Mouse (Mus musculus) kidney, embryonic 15.5 days (tissue): Measurements from ENCODE around the gene Psors1c2. TPM values are rescaled to one million over a fixed set of nuclear protein-coding genes. Genes with fewer than 3 reads are reported as not detected.

Experiments used
- ATAC-seq: fragments of 200-750 bp; cut with Nextera tagmentation; replicated peaks from 2 replicates; pipeline ENCODE4 v1.8.0; 2017; ENCODE audit warnings: moderate TSS enrichment; ENCODE audit not compliant: low FRiP score
- H3K27ac ChIP-seq: fragments of 300-500 bp; sonication (generic); 2 replicates; pipeline ENCODE4 v1.5.1; 2015; ENCODE audit warnings: mild to moderate bottlenecking, inconsistent platforms
- H3K27me3 ChIP-seq: fragments of 300-500 bp; sonication (generic); 2 replicates; pipeline ENCODE4 v1.6.1; 2015; ENCODE audit warnings: inconsistent platforms
- H3K36me3 ChIP-seq: fragments of 300-500 bp; sonication (generic); 2 replicates; pipeline ENCODE4 v1.6.1; 2015; ENCODE audit warnings: inconsistent platforms
- H3K4me1 ChIP-seq: fragments of 300-500 bp; sonication (generic); 2 replicates; pipeline ENCODE4 v1.6.1; 2015; ENCODE audit warnings: inconsistent platforms
- H3K4me2 ChIP-seq: fragments of 300-500 bp; sonication (generic); 2 replicates; pipeline ENCODE4 v1.6.1; 2015; ENCODE audit warnings: moderate library complexity, mild to moderate bottlenecking, inconsistent platforms
- H3K4me3 ChIP-seq: fragments of 300-500 bp; sonication (generic); replicated peaks from 2 replicates; pipeline ENCODE4 v1.5.1; 2015; ENCODE audit warnings: mild to moderate bottlenecking, inconsistent platforms
- H3K9ac ChIP-seq: fragments of 300-500 bp; sonication (generic); 2 replicates; pipeline ENCODE4 v1.6.1; 2015; ENCODE audit warnings: mild to moderate bottlenecking, inconsistent platforms
- H3K9me3 ChIP-seq: fragments of 300-500 bp; sonication (generic); replicated peaks from 2 replicates; pipeline ENCODE4 v1.6.1; 2016; ENCODE audit warnings: inconsistent platforms
- WGBS: fragments of 180-500 bp; shearing (Covaris S2); methylation state at CpG from one replicate; pipeline ENCODE4 v1.1.7; 2015; ENCODE audit warnings: mixed read lengths; 5-methylcytosine and 5-hydroxymethylcytosine counted together
- polyA plus RNA-seq: library from polyadenylated mRNA; unstranded; fragments of >200 nt; fragmentation: Nextera tagmentation; extraction: Ambion mirVana; gene quantifications from 2 replicates; pipeline ENCODE4 v1.2.1, GENCODE M21; 2015

Gene Psors1c2
- polyA plus RNA-seq: 0.94 and 1.5 TPM in 2 replicates

DNA sequence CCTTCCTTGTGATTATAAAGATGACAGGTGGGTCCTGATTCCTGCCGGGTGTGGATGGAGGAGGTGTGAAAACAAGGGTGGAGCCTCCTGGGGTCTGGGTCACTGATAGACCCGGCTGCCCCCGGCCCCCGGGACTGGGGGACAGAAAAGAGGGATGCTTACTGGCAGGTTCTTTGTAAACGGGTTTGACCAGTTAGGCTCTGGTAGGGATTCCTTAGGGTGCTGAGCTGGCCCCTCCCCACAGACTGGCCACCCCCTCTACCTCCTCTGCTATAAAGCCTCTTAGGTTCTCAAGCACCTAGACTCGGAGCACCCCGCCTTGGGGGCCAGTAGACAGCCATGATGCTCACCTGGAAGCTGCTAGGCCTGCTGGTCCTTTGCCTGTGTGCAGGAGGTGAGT lies at the start of gene Psors1c2:
TSS of gene Psors1c2 (plus strand) at position 301 of the 400 bp plus-strand sequence.
- peaks cover 30% of the 10 kb centered on the region for H3K36me3 ChIP-seq
- H3K9me3 ChIP-seq: no peaks in the 10 kb centered on the region
- H3K4me2 ChIP-seq: no peak within 1 kb of the TSS
- H3K27me3 ChIP-seq: no peaks in the 10 kb centered on the region
- no peak within 1 kb of the TSS for H3K9ac ChIP-seq
- H3K4me3 ChIP-seq: no peak within 1 kb of the TSS
- no peak for ATAC-seq
- H3K4me1 ChIP-seq: peaks cover 6% of the 10 kb centered on the region; the same call in 1 of the 2 replicates
- 35% methylated on average over 7 of the region's 7 CpGs for WGBS
- no peak within 1 kb of the TSS for H3K27ac ChIP-seq

DNA sequence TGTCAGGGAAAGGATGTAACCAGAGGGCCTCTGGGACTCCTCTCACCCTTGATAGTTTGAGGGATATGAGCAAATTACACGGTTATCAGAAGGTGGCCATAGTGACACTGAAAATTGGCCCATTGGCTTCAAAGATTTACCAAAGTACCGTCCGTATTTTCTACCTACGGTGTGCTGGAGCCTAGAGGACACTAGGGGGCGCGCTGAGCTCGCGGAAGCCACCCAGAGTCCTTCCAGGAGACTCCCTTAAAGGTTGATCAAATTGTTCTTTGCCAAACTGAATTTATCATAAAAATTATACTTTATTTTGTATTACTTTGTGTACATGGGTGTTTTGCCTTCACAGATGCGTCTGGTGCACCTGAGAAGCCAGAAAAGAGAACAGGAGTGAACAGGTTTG lies 48.9 kb upstream of the Psors1c2 start:
- no peaks in the 10 kb centered on the region for H3K4me1 ChIP-seq
- WGBS: under 1% methylated on average over 9 of the region's 9 CpGs
- no peaks in the 10 kb centered on the region for H3K27me3 ChIP-seq
- H3K36me3 ChIP-seq: no peaks in the 10 kb centered on the region
- no peak overlapping the region for H3K27ac ChIP-seq
- no peak for ATAC-seq
- H3K9ac ChIP-seq: no peak overlapping the region
- H3K9me3 ChIP-seq: no peaks in the 10 kb centered on the region
- no peak overlapping the region for H3K4me3 ChIP-seq
- no peak overlapping the region for H3K4me2 ChIP-seq

DNA sequence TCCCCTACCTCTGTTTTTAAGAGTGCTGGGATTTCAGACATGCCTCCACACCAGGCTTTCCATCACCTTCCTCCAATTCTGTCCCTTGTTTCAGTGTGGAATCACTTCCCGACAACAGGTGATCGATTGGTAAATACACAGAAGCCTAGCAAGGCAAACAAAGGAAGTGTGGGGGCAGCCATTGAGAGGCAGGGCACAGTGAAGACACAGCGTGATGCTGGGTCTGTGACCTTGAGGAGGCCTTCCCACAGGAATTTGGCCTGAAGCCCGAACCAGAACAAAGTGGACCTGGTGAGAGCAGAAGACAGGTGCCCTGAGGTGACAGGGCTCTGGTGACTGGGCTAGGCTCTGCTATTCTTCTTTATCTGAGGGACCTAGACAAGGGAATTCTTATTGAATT lies 47.3 kb upstream of the Psors1c2 start:
- Histone ChIP-seq H3K27ac (no peak overlapping the region), H3K36me3 (no peaks in the 10 kb centered on the region), H3K9me3 (no peaks in the 10 kb centered on the region), H3K4me1 (no peaks in the 10 kb centered on the region), H3K4me2 (no peak overlapping the region), H3K4me3 (no peak overlapping the region), H3K9ac (no peak overlapping the region), H3K27me3 (no peaks in the 10 kb centered on the region)
- 31% methylated on average over 4 of the region's 4 CpGs for WGBS
- ATAC-seq: no peak

DNA sequence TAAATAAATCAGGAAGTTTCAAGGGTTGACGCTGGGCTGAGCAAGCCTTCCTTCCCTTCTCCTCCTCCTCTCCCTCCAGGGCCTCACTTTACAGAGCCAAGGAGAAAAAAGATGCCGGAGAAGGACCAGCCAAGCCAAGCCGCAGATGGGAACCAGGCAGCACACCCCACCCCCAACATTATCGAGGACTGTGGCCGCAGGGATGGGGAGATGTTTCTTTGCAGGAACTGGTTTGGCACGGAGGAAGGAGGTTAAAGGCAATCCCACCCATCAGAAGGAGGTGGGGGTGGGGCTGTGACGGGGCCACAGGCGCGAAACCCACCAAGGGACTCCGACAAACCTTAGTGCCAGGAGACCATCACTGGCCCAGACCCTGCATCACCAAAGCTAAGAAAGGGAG lies 46.3 kb upstream of the Psors1c2 start:
- Histone ChIP-seq H3K27me3 (no peaks in the 10 kb centered on the region), H3K9ac (no peak overlapping the region), H3K36me3 (no peaks in the 10 kb centered on the region), H3K4me2 (no peak overlapping the region), H3K4me1 (no peaks in the 10 kb centered on the region), H3K4me3 (no peak overlapping the region), H3K27ac (no peak overlapping the region), H3K9me3 (no peaks in the 10 kb centered on the region)
- 64% methylated on average over 10 of the region's 10 CpGs for WGBS
- ATAC-seq: no peak

DNA sequence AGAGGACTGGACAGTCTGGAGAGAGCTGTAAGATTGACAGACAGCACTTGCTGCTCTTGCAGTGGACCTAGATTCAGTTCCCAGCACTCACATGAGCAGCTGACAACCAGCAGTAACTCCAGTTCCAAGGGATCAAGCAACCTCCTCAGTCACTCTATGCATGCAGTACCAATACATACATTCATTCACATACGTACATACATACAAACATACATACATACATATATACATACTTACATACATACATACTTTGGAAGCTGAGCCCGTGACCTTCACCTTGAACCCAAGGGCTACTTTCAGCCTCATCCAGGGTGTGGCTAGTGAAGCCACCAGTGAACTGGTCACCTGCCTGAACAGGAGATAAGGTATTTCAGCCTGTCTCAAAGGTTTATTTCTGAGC lies 45.0 kb upstream of the Psors1c2 start:
- H3K9me3 ChIP-seq: no peaks in the 10 kb centered on the region
- H3K9ac ChIP-seq: no peak overlapping the region
- no peak for ATAC-seq
- no peaks in the 10 kb centered on the region for H3K36me3 ChIP-seq
- 90% methylated on average over 2 of the region's 2 CpGs for WGBS
- H3K27me3 ChIP-seq: no peaks in the 10 kb centered on the region
- H3K27ac ChIP-seq: no peak overlapping the region
- H3K4me1 ChIP-seq: no peaks in the 10 kb centered on the region
- no peak overlapping the region for H3K4me3 ChIP-seq
- no peak overlapping the region for H3K4me2 ChIP-seq

DNA sequence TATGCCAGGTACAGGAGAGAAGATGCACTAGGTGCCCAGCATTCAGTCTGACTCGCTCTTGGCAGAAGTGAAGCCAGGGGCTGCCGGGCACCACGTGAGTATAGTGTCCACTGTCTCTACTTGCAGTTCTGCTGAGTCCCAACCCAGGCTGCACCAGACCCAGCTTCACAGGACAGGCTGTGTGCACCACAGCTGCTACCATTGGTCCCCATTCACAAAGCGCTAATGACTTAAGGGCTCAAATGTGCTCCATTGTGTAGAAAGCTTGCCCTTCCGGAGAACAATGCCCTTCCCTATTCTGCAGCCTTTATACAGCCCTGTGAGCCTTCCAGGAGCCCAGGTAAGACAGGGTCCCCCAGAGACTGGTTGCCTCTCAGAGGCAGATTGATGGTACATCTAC lies 42.7 kb upstream of the Psors1c2 start:
- Histone ChIP-seq H3K9ac (no peak overlapping the region), H3K36me3 (no peaks in the 10 kb centered on the region), H3K27ac (no peak overlapping the region), H3K4me3 (no peak overlapping the region), H3K4me2 (no peak overlapping the region), H3K9me3 (no peaks in the 10 kb centered on the region), H3K4me1 (no peaks in the 10 kb centered on the region), H3K27me3 (no peaks in the 10 kb centered on the region)
- no peak for ATAC-seq
- 61% methylated on average over 5 of the region's 5 CpGs for WGBS

DNA sequence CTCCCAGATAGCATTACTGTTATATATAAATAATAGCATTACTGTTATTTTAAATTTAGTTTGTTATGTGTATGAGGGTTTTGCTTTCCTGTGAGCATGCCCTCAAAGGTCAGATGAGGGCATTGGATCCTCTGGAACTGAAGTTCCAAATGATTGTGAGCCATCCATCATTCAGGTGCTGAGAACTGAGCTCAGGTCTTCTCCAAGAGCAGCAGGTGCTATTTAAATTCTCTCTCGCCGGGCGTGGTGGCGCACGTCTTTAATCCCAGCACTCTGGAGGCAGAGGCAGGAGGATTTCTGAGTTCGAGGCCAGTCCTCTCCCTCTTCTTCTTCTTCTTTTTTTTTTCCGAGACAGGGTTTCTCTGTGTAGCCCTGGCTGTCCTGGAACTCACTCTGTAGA lies 35.9 kb upstream of the Psors1c2 start:
- Histone ChIP-seq H3K27me3 (no peaks in the 10 kb centered on the region), H3K36me3 (no peaks in the 10 kb centered on the region), H3K4me3 (no peak overlapping the region), H3K9ac (no peak overlapping the region), H3K9me3 (no peaks in the 10 kb centered on the region), H3K27ac (no peak overlapping the region), H3K4me2 (no peak overlapping the region), H3K4me1 (no peaks in the 10 kb centered on the region)
- no peak for ATAC-seq
- 95% methylated on average over 7 of the region's 7 CpGs for WGBS

DNA sequence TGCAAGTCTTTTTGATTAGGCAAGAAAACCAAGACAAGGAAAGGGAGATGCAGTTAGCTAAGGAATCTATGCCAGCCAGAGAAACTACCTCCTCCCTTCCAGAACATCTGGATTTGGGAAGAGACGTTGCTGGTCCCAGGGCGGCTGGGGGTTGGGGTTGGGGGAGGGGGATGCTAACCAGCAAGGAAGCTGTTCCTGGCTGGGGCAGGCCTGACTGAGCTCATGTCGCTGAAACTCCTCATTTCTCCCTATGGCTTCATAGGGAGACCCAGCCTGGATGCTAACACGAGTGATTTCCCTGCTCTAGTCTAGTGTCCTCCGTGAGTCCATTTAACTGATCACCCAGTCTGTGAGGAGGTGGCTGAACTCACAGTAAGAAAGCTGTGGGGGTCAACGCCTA lies 30.8 kb upstream of the Psors1c2 start:
- ATAC-seq: no peak
- WGBS: 9% methylated on average over 6 of the region's 6 CpGs

DNA sequence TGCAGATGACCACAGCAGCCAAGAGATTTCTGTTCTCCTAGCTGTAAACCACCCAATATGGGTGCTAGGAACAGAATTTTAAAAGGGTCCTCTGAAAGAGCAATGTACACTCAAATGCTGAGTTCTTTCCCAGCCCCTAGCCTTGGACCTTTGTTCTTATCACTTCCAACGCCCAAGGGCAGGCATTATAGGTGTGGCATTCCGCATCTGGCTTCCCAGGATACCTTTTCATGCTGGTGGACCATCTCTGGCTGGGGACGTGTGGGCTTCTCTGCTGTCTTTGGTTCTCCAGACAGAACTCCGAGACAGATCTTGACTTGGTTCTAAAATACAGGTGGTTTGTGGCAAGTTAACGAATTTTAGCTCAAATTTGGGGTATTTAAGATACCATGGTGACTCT lies 30.2 kb upstream of the Psors1c2 start:
- H3K4me1 ChIP-seq: 0 out of 2 replicates have a peak, but pooled peaks cover 3% of the 10 kb centered on the region
- whole genome bisulfite sequencing: 65% methylated on average over 5 of the region's 5 CpGs
- H3K4me3 ChIP-seq: no peak overlapping the region
- H3K27ac ChIP-seq: no peak overlapping the region
- no peaks in the 10 kb centered on the region for H3K36me3 ChIP-seq
- ATAC-seq: no peak
- peaks cover 31% of the 10 kb centered on the region for H3K27me3 ChIP-seq
- H3K9ac ChIP-seq: no peak overlapping the region
- no peaks in the 10 kb centered on the region for H3K9me3 ChIP-seq
- H3K4me2 ChIP-seq: no peak overlapping the region

More for the DNA sequence above, 30.8 kb upstream of the Psors1c2 start:
- Histone ChIP-seq H3K4me3 (no peak overlapping the region), H3K27me3 (peaks cover 26% of the 10 kb centered on the region), H3K36me3 (no peaks in the 10 kb centered on the region), H3K27ac (no peak overlapping the region), H3K9ac (no peak overlapping the region), H3K4me1 (0 out of 2 replicates have a peak, but pooled peaks cover 3% of the 10 kb centered on the region), H3K4me2 (no peak overlapping the region), H3K9me3 (no peaks in the 10 kb centered on the region)

DNA sequence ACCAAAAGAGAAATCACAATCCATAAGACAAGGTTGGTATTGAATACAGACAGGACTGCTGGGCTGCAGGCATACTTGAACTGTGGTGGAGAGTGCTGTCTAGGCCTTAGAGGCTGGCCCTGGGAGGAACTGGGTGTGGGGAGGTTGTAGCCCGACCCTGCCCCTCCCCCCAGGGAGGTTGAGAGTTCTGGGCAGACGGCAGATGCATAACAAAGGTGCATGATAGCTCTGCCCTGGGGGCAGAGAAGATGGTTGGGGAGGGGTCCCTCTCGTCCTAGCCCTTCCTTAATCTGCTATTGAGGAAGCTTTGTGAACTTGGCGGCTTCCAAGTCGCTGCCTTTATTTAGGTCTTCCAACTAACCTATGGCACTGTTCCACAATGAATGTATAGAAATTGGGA lies 29.2 kb upstream of the Psors1c2 start:
- Histone ChIP-seq H3K4me2 (no peak overlapping the region), H3K27ac (no peak overlapping the region), H3K9ac (no peak overlapping the region), H3K4me3 (no peak overlapping the region), H3K4me1 (0 out of 2 replicates have a peak, but pooled peaks cover 3% of the 10 kb centered on the region), H3K27me3 (peaks cover 35% of the 10 kb centered on the region), H3K9me3 (no peaks in the 10 kb centered on the region), H3K36me3 (no peaks in the 10 kb centered on the region)
- WGBS: 38% methylated on average over 5 of the region's 5 CpGs
- ATAC-seq: no peak

DNA sequence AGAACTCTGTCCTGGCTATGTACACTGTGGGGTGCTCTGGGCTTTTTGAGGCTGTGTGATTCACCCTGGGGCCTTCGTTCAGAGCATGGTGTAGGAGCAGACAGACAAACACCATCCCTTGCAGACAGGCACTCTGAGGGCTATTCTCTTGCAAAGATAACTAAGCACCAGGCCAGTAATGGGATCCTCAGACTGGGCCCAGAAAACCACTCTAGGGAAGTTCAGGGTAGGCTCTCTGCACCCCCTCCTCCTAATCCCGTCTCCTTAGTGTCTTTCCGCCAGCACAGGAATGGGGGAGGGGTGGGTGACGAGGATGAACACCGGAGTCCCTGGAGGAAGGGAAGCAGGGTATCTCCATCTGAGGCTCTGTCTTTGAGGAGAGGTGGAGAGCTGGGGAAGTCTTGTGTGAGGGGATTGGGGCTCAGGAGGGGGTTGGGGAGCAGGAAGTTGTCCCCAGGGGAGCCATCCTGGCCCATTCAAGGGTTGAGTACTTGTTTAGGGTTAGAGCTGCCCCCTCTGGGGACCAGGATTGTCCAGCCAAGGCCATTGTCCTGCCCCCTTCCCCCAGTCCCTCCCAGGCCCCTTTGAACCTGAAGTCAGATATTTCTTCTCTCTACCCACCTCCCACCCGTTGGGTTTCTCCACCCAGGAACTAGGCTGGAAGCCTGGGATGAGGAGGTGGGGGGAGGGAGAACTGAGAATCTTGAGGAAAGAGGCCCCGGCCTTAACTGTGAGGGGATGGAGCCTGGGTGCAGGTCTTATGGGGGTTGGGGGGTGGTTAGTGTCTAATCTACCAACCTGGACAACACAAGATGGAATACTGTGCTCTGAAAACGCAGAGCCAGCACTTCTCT lies 28.1 kb upstream of the Psors1c2 start:
- Histone ChIP-seq H3K4me3 (no peak overlapping the region), H3K4me2 (no peak overlapping the region), H3K9me3 (no peaks in the 10 kb centered on the region), H3K9ac (no peak overlapping the region), H3K27ac (no peak overlapping the region), H3K27me3 (peaks cover 38% of the 10 kb centered on the region), H3K4me1 (0 out of 2 replicates have a peak, but pooled peaks cover 3% of the 10 kb centered on the region), H3K36me3 (no peaks in the 10 kb centered on the region)
- no peak for ATAC-seq
- 28% methylated on average over 8 of the region's 8 CpGs for WGBS

DNA sequence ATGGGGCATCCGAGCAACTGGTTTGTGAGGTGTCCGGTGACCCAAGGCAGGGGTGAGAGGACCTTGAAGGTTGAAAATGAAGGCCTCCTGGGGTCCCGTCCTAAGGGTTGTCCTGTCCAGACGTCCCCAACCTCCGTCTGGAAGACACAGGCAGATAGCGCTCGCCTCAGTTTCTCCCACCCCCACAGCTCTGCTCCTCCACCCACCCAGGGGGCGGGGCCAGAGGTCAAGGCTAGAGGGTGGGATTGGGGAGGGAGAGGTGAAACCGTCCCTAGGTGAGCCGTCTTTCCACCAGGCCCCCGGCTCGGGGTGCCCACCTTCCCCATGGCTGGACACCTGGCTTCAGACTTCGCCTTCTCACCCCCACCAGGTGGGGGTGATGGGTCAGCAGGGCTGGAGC lies 27.2 kb upstream of the Psors1c2 start, which contains the start of gene Pou5f1:
TSS of gene Pou5f1 (plus strand) at position 243 of the 400 bp plus-strand sequence.
- WGBS: 43% methylated on average over 13 of the region's 13 CpGs
- Histone ChIP-seq H3K9me3 (no peaks in the 10 kb centered on the region), H3K4me1 (0 out of 2 replicates have a peak, but pooled peaks cover 3% of the 10 kb centered on the region), H3K27me3 (peaks cover 38% of the 10 kb centered on the region), H3K4me2 (no peak within 1 kb of the TSS), H3K27ac (no peak within 1 kb of the TSS), H3K4me3 (no peak within 1 kb of the TSS), H3K9ac (no peak within 1 kb of the TSS), H3K36me3 (no peaks in the 10 kb centered on the region)
- ATAC-seq: no peak
